Mouse (Mus musculus) thymus, postnatal 4 days (tissue): ENCODE measurements around the gene Fam193a.

Experiments used
- DNase-seq: peaks from one replicate; pipeline ENCODE4 v3.0.0; 2021

Fam193a gene

GRCm38 (mm10) chr5:34385616-34386015 is 15.9 kb downstream of the Fam193a start:
- no peak for DNase-seq

DNA sequence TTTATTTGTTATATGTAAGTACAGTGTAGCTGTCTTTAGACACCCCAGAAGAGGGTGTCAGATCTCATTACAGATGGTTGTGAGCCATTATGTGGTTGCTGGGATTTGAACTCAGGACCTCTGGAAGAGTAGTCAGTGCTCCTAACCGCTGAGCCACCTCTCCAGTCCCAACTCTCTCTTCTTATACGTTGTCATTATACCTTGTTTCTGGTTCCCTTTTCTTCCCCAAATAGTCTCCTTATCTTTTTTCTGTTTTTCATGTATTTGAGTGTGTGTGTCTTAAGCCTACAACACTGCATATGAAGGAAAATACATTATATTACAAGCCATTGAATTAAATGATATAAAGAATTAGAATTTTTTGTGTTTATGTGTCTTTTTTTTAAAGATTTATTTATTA is 17.0 kb downstream of the Fam193a start:
- DNase-seq, result no peak

DNA sequence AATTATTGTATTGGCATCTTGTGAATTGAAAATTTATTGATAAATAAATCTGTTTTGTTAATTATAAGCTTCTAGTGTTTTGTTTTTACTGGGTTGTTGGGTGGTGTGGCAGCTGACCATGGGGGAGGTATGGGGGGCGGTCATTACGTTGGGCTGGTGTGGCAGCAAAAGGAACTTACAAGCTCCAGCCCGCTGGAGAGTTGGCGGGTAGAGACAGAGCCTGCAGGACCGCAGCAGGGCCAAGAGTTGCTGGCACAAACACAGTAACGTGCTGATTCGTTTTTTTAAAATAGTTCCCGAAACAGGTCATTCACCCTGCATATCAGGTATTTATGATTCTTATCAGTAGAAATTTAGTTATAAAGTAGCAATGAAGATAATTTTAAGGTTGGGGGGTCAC is 23.5 kb downstream of the Fam193a start:
- DNase-seq, result no peak

DNA sequence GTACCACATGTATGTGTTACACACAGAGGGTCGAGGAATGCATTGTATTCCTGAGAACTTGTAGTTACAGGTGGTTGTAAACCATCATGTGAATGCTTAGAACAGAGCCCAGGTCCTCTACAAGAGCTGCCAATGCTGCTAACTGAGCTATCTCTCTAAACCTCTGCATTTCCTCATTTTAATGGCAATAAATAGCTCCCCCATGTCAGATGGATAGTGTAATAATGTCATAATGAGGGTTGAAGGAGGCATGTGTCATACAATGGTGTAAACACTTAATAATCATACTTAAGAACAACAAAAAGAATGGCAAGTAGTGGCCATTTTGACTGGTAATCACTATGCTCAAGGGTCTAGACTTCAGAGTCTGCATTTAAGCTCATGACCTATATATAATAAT is 25.6 kb downstream of the Fam193a start:
- no peak for DNase-seq

DNA sequence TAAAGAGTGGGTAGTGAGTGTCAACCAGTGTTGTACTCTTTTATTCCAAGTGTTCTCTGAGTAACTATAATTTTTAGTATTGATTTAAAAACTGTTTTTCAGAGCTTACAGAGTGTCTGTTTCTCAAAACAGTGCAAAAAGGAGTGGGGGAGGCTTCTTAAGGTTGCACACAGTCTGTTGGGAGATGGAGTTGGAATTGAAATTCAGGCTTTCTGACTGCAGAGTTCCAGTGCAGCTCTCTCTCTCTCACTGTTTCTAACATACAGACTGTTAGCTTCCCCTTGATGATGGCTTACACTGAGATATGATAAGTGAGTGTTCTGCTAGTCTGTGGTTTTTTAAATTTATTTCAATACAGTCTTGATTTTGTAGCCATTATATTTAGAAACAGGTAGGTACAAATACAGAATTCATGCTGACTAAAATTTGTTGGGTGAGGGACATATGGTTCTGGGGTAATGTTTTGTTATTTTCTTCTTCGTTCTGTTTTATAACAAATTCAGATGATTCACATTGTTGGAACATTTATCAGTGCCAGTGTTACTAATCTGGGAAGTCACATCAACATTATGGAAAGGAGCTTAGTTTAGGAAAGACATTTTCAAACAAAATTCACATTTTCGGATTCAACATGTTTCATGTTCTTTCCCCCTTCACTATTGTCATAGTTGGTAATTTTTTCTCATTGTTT is 26.3 kb downstream of the Fam193a start:
- no peak for DNase-seq

DNA sequence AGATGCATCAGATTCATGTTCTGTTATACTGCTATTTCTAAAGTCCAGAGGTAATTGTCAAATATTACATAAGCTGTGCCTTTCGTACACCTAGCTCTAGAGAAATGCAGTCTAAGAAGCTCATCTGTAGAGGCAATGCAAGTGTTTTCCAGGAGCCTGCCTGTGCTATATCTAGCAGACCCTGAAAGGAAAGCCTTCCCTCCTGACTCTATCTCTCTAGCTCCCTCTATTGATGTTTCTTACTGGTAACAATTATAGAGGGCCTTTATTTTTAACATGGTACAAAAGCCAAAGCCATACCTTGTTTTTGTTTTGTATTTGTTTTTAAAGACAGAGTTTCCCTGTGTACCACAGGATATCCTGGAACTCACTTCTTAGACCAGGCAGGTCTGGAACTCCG is 28.1 kb downstream of the Fam193a start:
- DNase-seq, result no peak

DNA sequence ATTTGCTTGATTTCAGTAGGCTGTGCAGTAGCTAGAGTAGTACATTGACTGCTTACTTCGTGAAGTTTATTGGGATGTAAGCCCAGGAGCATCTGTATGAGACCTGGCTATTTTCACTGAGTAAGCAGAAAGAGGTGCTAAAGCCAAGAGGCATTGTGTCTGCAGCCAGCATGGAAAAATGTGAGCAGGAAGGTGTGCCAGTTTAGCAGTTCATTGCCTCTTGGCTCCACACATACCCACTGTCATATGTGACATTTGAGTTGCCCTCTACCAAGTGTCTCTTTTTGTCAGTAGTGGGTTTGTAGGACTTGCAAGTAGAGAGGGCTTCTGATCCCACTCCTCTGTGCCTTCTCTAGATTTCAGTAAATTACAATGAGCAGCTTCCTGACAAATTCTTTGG is 28.6 kb downstream of the Fam193a start:
- DNase-seq, result no peak

DNA sequence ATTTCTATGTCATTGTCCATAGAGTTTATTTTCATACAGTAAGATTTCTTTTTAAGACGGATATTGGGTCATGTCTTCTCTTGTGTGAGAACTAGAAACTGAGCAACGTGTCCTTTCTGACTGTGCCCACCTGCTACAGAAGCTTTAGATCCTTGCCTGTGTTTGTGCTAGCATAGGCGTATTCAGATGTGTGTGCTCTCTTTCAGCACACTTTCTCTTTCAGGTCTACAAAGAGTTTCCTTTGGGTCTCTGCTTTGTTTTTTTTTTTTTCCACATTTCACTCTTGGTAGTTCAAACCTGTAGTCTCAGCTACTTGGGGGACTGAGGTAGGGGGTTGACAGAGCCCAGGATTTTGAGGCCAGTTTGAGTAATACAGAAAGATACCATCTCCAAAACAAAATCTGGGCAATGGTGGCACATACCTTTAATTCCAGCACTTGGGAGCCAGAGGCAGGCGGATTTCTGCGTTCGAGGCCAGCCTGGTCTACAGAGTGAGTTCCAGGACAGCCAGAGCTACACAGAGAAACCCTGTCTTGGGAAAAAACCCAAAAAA is 37.7 kb downstream of the Fam193a start:
- peak; percentile 18 for DNase-seq

- DNase-seq, result no peak
These were observed 39.3 kb downstream of the Fam193a start for GRCm38 (mm10) chr5:34409002-34409401.

DNA sequence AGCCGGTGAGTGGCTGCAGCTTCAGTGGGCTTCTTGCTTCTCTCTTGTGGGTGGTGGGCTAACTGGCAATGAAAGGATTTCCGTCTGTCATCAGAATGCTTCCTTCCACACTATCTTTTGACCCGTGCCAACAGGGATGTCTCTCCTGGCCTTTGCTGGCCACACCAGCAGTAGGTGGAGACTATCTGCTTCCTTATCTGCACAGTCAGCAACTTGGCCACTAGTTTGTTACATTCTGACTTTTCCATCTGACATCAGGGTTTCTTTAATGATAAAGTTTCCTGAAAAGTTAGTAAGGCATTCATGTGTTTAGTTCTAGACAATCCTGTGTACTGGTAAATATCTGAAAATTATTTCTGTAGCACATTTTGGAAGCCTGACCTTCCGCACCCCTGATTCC is 41.1 kb downstream of the Fam193a start:
- no peak for DNase-seq

DNA sequence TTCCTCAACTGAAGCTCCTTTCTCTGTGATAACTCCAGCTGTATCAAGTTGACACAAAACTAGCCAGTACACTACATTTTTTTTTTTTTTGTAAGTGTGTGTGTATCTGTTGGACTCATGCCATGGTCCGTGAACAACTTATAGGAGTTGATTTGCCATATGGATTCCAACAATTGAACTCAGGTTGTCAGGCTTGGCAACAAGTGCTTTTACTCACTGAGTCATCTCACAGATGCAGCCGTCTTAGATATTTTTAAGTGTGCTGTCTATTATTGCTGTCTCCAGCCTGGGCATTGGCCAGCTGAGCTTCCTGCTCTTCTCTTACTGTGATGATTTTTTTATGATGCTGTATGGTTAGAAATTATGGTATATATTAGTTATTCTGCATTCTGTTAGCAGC is 44.2 kb downstream of the Fam193a start:
- DNase-seq, result no peak

GRCm38 (mm10) chr5:34417251-34418008 is 47.7 kb downstream of the Fam193a start:
- DNase-seq, result no peak

DNA sequence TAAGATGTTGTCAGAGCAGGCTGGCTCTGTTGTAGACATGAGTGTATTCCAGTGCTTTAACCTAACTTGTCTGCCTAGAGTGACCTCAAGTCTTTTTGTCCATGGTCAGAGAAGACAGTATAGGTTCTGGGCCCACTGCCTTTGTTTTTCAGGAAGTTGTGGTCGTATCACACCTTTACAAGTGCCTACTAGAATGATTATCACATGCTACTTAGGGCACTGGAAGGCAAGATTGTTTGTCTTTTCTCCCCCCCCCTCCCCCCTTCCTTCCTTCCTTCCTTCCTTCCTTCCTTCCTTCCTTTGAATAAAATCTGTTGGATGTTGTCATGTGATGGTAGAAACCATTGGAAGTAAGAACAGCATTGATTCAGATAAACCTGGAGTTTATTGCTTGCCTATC is 49.5 kb downstream of the Fam193a start:
- no peak for DNase-seq

- DNase-seq, result no peak
These were observed 61.0 kb downstream of the Fam193a start for GRCm38 (mm10) chr5:34430776-34431175.

- DNase-seq, result no peak
These were observed 64.1 kb downstream of the Fam193a start for GRCm38 (mm10) chr5:34433786-34434185.

GRCm38 (mm10) chr5:34434241-34434640 is 64.5 kb downstream of the Fam193a start:
- no peak for DNase-seq

GRCm38 (mm10) chr5:34438052-34438451 is 68.3 kb downstream of the Fam193a start:
- no peak for DNase-seq

- DNase-seq, result no peak
These were observed 68.9 kb downstream of the Fam193a start for GRCm38 (mm10) chr5:34438659-34439058.

- DNase-seq, result no peak
These were observed 70.0 kb downstream of the Fam193a start for GRCm38 (mm10) chr5:34439768-34440167.

- DNase-seq, result no peak
These were observed 72.1 kb downstream of the Fam193a start for GRCm38 (mm10) chr5:34441797-34442196.

DNA sequence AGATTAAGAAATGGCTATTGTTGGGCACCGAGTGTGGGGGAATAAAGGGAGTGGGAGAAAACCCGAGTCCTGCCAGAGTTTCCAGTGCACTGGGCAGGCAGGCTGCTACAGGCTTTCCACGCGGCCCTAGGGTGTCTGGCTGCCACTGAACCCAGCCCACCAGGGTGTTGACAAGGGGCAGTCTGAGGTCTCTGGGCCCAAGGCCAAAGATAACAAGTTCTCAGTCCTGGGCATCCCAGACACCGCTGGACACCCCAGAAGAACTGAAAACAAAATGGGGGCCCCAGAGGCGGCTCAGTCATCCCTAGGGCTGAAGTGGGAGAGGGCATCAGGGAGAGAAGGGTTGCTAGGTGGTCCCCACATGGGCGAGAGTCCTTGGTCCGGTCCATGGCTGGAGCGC is 76.5 kb downstream of the Fam193a start:
- no peak for DNase-seq

- DNase-seq, result no peak
These were observed 89.3 kb downstream of the Fam193a start for GRCm38 (mm10) chr5:34458994-34459393.

DNA sequence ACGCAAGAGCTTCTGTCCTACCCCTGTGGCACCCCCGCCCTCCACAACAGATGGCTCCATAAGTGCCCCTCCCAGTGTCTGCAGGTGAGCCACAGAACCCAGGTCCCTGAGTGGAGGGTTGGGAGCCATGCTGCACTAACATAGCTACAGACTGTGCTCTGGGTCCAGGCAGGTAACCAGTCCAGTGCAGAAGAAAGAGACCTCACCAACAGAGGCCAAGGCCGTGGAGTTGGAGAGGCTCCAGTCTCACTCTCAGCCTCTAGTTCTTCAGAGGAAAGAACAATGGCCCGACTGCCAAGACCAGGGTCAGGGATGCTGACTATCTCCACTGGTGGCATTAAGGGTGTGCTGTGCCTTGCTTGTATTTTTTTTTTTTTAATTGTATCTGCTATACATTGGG is 91.6 kb downstream of the Fam193a start:
- no peak for DNase-seq

DNA sequence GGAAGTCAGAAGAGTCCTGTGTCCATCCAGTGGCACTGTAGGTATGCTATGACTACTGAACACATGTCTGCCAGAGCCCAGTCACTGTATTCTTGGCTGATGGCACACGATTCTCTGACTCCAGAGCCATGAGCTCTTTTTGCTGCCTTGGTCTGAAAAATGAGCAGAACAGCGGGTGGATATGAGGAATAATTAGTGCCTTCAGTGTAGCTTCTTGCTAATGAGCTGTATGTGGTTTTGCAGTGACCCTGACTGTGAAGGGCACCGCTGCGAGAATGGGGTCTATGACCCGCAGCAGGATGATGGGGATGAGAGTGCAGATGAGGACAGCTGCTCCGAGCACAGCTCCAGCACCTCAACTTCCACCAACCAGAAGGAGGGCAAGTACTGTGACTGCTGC is 92.1 kb downstream of the Fam193a start:
- DNase-seq, result no peak
